ENCODE assay signal across 9 mouse cellular contexts in genomic region chr10:43378279-43378678, GRCm38 (mm10).
A peak's percentile ranks its signal among the peaks of the same experiment; 100 is the strongest.
DNase-seq lines count a peak whose midpoint lies in the region; TF ChIP-seq lines count a peak whose summit lies in the region.
"Had no signal": no experiment of that assay in that cellular context is flagged by ENCODE, and none has a peak within 500 bp of the region (broad histone marks: within the 10 kb centered on the region; RNA-seq: fewer than 3 reads in every experiment).

No protein-coding gene starts in this region.

- 48% methylated on average over 5 of the region's 5 CpGs for WGBS in kidney, adult 2 months

- no peak for TF ChIP-seq POLR2A in kidney, adult 2 months (IDR thresholded peaks at IDR 0.05; ENCODE audit: low read depth, low read length)

- H3K36me3 ChIP-seq in kidney, adult 2 months (ENCODE audit: control insufficient read depth, insufficient read depth, low read length), result no peaks in the 10 kb centered on the region
- H3K36me3 ChIP-seq: limb, embryonic 13.5 days had no signal

- no peak overlapping the region for H3K4me3 ChIP-seq in kidney, adult 2 months (ENCODE audit: insufficient read depth, low read depth, low read length)
- H3K4me3 ChIP-seq: limb, embryonic 13.5 days had no signal

- peaks cover 4% of the 10 kb centered on the region; the same call in 1 of the 2 replicates for H3K4me1 ChIP-seq in kidney, adult 2 months (ENCODE audit: control insufficient read depth, insufficient read depth, low read length)

- no peaks in the 10 kb centered on the region for H3K27me3 ChIP-seq in kidney, adult 2 months (replicated peaks; ENCODE audit: control insufficient read depth, insufficient read depth, low read length)
- H3K27me3 ChIP-seq: limb, embryonic 13.5 days had no signal

- peak; percentile 65 for TF ChIP-seq CTCF in kidney, adult 2 months (conservative IDR thresholded peaks at IDR 0.05; ENCODE audit: insufficient read depth, insufficient read length, low read depth, low read length)

- peak; percentile 38 to 46 for DNase-seq in adrenal gland, adult 18-20 months (ENCODE audit: low spot score in 2 of 2)
- DNase-seq in adrenal gland, adult 8-10 months, result no peak
- DNase-seq in 3134 (ENCODE audit: extremely low read depth, insufficient read length, low spot score), result peak; percentile 22
- peak; percentile 67 for DNase-seq in adrenal gland, postnatal 10 days
- DNase-seq in embryo, embryonic 11.5 days (ENCODE audit: low read depth, low spot score), result peak; percentile 36
- peak; percentile 59 for DNase-seq in kidney, adult 2 months
- DNase-seq in lung, postnatal 10 days, result peak; percentile 54
- peak; percentile 15 to 35 for DNase-seq in spleen, postnatal 36 days (ENCODE audit: low spot score in 2 of 2)

- H3K27ac ChIP-seq in kidney, adult 2 months (ENCODE audit: insufficient read depth, low read depth, low read length), result no peak overlapping the region
- H3K27ac ChIP-seq: limb, embryonic 13.5 days had no signal
